Mouse (Mus musculus) lung, postnatal 0 days (tissue): ENCODE measurements around the gene Kpna3.

Experiments used
- CTCF ChIP-seq: IDR thresholded peaks from 2 replicates; pipeline ENCODE4 v1.5.1; 2016; ENCODE audit warnings: antibody characterized with exemption, mild to moderate bottlenecking
- EP300 ChIP-seq: IDR thresholded peaks from 2 replicates; pipeline ENCODE4 v1.6.1; 2016; ENCODE audit warnings: antibody characterized with exemption, mild to moderate bottlenecking, control low read depth

DNA sequence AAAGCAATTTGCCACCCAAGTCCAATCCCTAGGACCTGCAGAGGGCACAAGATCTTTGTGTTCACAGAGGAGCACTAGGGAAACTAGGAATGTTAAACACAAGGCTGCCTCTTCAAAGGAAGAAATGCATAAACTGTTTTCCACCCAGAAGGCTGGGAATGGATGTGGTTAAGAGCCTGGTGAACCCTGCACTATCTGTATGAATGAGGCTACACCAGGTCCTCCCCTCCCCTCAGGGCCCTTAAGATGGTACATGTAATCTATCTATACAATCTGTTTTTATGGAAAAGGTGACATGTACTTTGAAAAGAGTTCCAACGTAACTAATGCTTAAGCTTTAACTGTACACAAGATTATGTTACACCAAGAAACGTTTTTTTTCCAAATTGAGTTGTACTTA, 29.7 kb downstream of the Kpna3 start:
- TF ChIP-seq CTCF (no peak), EP300 (no peak)
